Mouse (Mus musculus) cerebellum, postnatal 36 days (tissue): Measurements from ENCODE around the gene Capzb.

ENCODE experiments used
- DNase-seq, 2 experiments: peaks; one replicate each; pipeline ENCODE4 v3.0.0; 2021 to 2022; ENCODE audit warnings: mixed read lengths in 2 of 2

Capzb gene

DNA sequence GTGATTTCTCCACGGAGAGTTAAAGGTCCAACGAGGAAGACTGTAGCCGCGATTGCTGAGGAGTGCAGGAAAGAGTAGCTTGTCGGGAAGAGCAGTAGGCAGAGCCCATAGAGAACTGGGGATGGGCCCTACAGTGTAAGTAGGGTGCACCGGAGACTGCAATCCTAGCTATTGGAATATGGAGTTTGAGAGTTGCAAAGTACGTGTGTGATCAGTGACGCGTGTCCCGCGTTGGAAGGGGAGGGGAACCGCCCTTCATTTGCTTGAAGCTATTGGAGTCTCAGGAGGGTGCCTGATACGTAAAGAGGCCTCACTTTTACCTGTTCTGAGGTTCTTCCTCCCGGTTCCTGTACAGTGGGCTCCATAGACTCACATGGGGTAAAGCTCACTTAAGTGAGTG, 119.0 kb downstream of the Capzb start:
- DNase-seq = no peak

DNA sequence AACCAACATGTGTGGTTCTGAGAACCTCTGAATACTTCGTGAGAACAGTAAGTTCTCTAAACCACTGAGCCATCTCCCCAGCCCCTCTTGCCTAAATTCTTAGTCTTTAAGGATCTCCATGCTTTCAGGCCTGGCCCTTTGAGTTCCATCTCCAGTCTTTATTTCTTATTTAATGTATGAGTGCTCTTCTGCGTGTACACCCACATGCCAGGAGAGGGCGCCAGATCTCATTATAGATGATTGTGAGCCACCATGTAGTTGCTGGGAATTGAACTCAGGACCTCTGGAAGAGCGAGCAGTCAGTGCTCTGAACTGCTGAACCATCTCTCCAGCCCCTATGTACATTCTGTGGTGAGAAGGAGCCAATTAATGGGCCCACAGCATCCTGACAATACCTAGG, 119.9 kb downstream of the Capzb start:
- no peak for DNase-seq

DNA sequence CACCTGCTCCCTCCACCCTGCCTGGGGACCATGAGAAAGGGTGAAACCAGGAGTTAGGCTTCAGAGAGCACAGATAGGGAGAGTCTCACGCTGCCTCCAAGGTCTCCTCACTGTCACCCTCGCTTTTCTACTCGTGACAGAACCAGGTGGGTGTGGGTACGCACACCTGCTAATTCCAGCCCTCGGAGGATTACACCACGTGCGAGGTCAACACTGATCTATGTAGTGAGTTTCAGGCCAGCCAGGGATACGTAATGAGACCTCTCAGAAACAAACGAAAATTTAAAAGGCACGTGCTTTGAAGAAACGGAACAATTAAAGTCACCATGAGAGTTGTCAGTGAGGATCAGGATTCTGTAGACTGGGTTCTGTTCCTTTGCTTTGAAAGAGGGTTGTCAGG, 125.8 kb downstream of the Capzb start:
- no peak for DNase-seq

DNA sequence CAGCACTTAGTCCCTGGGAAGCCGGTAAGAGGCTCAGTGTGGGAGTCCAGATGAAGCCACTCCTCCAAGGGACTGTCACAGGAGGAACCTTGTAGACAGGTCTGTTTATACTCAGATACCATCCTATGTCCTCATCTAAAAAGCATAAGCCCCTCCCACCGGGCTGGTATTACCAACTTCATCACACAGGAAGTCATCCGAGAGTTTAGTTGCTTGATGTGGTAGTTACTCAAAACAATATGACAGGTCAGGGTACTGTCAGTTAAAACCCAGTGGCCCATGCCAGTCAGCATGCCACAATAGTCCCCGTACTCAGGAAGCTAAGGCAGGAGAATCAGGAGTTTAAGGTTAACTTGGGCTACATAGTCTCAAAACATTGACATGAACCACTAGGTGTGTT, 127.0 kb downstream of the Capzb start:
- DNase-seq = no peak

DNA sequence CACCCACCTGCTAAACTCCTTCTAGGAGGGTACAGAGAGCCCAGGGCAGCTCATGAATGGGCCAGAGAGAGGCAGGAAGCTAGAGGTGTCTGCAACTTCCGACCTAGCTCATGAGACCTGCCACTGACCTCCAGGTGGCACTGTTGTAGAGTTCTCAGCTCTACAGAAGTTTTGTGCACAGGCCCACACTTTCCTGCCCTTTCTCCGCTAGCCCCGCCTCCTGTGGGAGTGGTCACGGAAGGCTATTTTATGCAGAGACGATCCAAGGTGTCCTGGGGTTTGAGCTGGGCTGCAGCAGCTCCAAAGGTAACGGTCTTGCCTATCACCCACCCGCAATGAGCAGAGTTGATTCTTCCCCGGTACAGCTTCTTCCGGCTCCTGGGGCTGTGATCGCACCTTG, 137.9 kb downstream of the Capzb start:
- peak in 1 of 2 experiments; percentile 26 for DNase-seq

DNA sequence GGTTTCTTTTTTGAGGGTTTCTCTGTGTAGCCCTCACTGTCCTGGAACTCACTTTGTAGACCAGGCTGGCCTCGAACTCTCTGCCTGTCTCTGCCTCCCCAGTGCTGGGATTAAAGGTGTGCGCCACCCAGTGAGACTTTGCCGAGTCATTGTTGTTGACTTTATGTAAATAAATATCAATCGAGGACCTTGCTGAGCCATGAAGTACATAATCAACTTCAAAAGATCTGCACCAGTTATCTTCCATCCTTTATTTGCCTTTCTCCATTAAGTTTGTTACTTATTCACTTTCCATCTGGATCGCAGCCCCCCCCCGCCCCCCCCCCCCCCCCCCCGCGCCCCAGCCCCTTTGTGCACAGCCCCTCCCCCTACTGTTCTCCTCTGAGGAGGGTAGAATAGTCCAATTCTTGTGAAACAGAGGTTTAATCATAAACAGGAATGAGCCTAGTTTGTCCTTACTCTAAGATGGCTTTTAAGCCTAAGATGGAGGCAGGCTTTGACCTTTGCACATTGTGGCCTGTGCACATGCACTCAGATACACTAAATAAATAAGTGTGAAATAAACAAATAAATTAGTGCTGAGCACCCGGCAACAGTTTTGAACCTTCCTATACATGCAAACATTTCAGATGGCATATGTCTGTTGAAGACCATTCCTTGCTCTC, 142.1 kb downstream of the Capzb start:
- no peak for DNase-seq

DNA sequence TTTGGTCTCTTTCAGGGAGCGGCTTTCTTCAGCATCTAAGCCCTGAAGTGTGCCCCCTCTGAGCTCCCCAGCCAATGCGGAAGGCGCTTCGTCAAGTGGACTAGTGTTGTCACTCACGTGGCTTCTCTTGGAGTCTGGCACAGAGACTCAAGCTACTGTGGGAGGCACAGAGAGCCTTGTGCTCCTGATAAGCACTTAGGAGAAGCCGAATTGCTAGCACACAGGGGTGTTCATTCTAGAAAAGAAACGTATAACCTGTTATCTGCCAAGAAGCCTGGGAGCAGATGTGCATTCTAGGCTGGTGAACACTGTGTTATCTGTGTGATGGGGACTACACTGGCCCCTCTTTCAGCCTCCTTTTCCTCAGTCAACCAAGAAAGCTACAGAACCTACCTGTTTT, 142.8 kb downstream of the Capzb start:
- no peak for DNase-seq

DNA sequence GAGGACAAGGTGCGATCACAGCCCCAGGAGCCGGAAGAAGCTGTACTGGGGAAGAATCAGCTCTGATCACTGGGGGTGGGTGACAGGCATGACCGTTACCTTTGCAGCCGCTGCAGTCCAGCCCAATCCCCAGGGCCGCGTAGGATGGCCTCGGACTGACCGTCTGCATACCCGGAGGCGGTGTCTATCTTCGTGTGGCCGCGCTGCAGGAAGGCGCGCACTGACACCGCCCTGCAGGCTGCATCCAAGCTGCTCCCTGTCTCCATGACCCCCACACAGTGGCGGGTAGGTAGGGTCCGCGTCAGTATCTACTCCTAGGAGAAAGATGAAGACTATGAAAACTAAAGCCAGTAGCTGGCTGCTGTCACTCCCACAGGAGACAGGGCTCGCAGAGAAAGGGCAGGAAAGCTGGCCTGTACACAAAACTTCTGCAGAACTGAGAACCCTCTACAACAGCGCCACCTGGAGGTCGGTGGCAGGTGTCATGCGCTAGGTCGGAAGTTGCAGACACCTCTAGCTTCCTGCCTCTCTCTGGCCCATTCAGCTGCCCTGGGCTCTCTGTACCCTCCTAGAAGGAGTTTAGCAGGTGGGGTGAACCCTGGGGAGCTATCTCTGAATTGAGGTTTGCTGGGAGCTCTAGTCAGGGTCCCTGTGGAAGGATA, 144.3 kb downstream of the Capzb start:
- peak; percentile 73 to 77 for DNase-seq

DNA sequence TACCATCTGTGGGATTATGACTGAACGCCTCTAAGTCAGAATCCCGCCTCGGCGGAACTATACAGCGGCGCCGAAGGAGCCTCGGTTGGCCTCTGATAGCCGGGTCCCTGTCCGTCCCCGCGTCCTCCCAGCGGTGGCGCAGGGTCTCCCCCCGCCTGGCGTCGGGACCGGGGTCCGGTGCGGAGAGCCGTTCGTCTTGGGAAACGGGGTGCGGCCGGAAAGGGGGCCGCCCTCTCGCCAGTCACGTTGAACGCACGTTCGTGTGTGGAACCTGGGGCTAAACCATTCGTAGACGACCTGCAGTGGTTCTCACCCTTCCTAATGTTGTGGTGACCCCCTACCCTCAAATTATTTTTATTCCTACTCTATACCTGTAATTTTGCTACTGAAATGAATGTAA, 145.4 kb downstream of the Capzb start:
- no peak for DNase-seq

DNA sequence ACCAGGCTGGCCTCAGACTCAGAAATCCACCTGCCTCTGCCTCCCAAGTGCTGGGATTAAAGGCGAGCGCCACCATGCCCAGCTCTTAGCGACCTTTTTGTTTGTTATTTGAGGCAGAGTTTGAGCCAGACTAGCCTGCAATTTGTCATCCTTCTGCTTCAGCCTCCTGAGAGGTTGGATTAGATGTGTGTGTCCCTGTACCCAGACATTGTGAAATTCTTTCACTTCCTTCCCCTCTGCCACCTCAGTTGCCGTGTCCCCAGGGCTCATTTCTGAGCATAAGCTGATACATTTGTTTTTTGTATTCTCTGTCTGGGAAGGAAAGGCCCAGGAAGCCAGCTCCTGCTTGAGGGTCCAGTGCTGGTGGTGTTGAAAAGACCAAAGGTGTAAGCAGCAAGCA, 148.1 kb downstream of the Capzb start:
- DNase-seq = no peak
